Mouse (Mus musculus) neural tube, embryonic 12.5 days (tissue): ENCODE measurements around the gene Fance. TPM values are rescaled to one million over a fixed set of nuclear protein-coding genes. Genes with fewer than 3 reads are reported as not detected.

ENCODE experiments used
- ATAC-seq: fragments of 200-750 bp; cut with Nextera tagmentation; 2 replicates; pipeline ENCODE4 v1.8.0; 2017; ENCODE audit warnings: low read depth, mild to moderate bottlenecking, moderate TSS enrichment, moderate library complexity; ENCODE audit not compliant: low FRiP score
- H3K27ac ChIP-seq: fragments of 300-500 bp; sonication (generic); 2 replicates; pipeline ENCODE4 v1.5.1; 2016
- H3K27me3 ChIP-seq: fragments of 300-500 bp; sonication (generic); replicated peaks from 2 replicates; pipeline ENCODE4 v1.6.1; 2016; ENCODE audit warnings: mild to moderate bottlenecking
- H3K36me3 ChIP-seq: fragments of 300-500 bp; sonication (generic); 2 replicates; pipeline ENCODE4 v1.6.1; 2016; ENCODE audit warnings: mild to moderate bottlenecking
- H3K4me1 ChIP-seq: fragments of 300-500 bp; sonication (generic); 2 replicates; pipeline ENCODE4 v1.6.1; 2016
- H3K4me2 ChIP-seq: fragments of 300-500 bp; sonication (generic); replicated peaks from 2 replicates; pipeline ENCODE4 v1.6.1; 2016; ENCODE audit warnings: mild to moderate bottlenecking
- H3K4me3 ChIP-seq: fragments of 300-500 bp; sonication (generic); 2 replicates; pipeline ENCODE4 v1.5.1; 2016
- H3K9ac ChIP-seq: fragments of 300-500 bp; sonication (generic); 2 replicates; pipeline ENCODE4 v1.6.1; 2016; ENCODE audit warnings: mild to moderate bottlenecking
- H3K9me3 ChIP-seq: fragments of 300-500 bp; sonication (generic); 2 replicates; pipeline ENCODE4 v1.6.1; 2016; ENCODE audit warnings: mild to moderate bottlenecking
- WGBS: fragments of 180-500 bp; shearing (Covaris S2); methylation state at CpG from one replicate; pipeline ENCODE4 v1.1.7; 2016; 5-methylcytosine and 5-hydroxymethylcytosine counted together
- polyA plus RNA-seq: library from polyadenylated mRNA; unstranded; fragments of >200 nt; fragmentation: Nextera tagmentation; extraction: Ambion mirVana; gene quantifications from 2 replicates; pipeline ENCODE4 v1.2.1, GENCODE M21; 2016

Fance gene
- polyA plus RNA-seq, 1 experiment from 2014 or later = 31.2 TPM

DNA sequence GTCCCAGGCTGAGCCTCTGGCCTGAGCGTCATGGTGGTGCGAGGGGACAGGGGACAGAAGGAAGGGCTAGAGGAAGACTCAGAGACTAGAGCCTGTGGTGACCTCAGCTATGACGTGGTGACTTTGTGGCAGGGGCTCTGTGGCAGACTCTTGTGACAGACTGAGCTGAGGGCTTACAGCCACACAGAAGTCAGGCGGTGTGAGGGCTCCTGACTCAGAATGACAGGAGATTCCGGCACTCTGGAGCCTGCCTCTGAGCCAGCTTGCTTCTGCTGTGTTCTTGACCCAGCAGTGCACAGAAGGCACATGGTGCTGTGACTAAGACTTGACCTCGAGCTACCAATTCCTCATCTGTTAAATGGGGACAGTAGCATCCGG lies 32.9 kb upstream of the Fance start:
- ATAC-seq = no peak
- Histone ChIP-seq H3K4me1 (peaks cover 21% of the 10 kb centered on the region), H3K9ac (no peak overlapping the region), H3K4me3 (no peak overlapping the region), H3K4me2 (no peak overlapping the region), H3K27me3 (no peaks in the 10 kb centered on the region), H3K9me3 (no peaks in the 10 kb centered on the region), H3K27ac (no peak overlapping the region), H3K36me3 (no peaks in the 10 kb centered on the region)
- WGBS = 79% methylated on average over 7 of the region's 7 CpGs

DNA sequence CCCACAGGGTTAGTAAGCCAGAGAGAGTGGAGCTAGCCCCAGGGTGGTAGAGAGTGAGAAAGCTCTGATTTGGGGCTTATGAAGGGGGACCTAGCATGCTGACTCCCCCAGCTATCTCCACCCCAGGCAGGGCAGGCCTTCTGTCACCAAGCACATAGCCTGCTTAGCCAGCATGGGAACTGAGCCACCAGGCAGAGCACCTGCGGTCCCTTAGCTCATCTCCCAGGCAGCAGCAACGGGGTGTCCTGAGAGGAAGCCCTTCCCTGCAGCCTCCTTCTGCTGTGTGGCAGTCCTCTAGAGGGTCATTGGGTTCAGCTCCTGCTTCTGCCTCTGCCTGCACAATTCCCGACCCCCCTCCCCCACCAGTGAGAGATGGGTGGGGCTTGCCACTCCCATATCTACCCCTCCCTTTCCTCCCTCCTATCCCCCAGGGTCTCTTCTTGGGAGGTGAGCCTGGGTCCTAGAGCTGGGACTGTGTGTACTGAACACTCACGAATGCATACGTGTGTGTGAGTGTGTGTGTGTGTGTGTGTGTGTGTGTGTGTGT lies 32.4 kb upstream of the Fance start:
- Histone ChIP-seq H3K4me2 (no peak overlapping the region), H3K9me3 (no peaks in the 10 kb centered on the region), H3K4me1 (peaks cover 26% of the 10 kb centered on the region), H3K9ac (no peak overlapping the region), H3K4me3 (no peak overlapping the region), H3K27me3 (no peaks in the 10 kb centered on the region), H3K36me3 (no peaks in the 10 kb centered on the region), H3K27ac (no peak overlapping the region)
- peak; percentile 33; the same call in 1 of the 2 replicates for ATAC-seq
- 38% methylated on average over 5 of the region's 5 CpGs for WGBS

DNA sequence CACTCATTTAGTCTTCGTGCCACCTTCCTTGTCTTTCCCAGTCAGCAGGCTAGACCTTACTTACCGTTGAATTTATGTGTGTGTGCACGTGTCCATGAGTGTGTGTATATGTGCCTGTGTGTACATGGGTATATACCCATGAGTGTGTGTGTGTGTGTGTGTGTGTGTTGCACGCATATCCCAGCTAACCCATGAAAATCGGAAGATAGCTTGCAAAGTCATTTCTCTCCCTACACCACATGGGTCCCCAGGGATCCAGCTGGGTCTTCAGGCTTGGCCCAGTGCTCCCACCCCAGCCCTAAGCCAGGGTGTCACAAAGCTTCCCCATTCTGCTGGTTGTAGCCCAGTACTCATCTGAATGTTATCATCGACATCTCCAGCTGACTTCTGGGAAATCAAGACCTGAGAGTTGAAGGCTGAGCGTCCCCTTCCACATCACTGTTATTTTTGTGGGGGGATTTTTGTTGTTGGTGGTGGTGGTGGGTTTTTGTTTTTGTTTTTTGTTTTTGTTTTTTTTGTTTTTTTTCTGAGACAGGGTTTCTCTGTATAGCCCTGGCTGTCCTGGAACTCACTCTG lies 31.4 kb upstream of the Fance start:
- H3K27ac ChIP-seq = no peak overlapping the region
- no peak overlapping the region for H3K4me2 ChIP-seq
- H3K36me3 ChIP-seq = no peaks in the 10 kb centered on the region
- H3K27me3 ChIP-seq = no peaks in the 10 kb centered on the region
- peaks cover 35% of the 10 kb centered on the region for H3K4me1 ChIP-seq
- no peak for ATAC-seq
- H3K9me3 ChIP-seq = no peaks in the 10 kb centered on the region
- no peak overlapping the region for H3K9ac ChIP-seq
- no peak overlapping the region for H3K4me3 ChIP-seq
- 89% methylated on average over 7 of the region's 7 CpGs for WGBS

DNA sequence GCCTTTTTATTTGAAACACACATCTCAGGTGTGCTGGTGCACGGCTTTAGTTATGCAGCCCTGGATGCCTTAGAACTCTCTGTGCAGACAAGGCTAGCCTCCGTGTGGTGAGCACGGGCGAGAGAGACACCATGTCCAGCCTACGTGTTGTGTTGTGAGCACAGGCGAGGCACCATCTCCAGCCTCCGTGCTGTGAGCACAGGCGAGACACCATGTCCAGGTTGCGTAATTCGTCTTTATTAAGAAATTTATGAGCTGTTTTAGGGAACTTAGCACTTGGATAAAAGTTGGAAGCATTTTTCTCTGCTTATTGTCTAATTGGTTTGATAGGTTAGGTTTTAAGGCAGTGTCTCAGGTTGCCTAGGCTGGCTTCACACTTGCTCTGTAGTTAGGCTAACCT lies 30.1 kb upstream of the Fance start:
- Histone ChIP-seq H3K4me3 (no peak overlapping the region), H3K4me1 (peaks cover 45% of the 10 kb centered on the region), H3K9me3 (no peaks in the 10 kb centered on the region), H3K36me3 (no peaks in the 10 kb centered on the region), H3K27ac (no peak overlapping the region), H3K27me3 (no peaks in the 10 kb centered on the region), H3K9ac (no peak overlapping the region), H3K4me2 (no peak overlapping the region)
- no peak for ATAC-seq
- 88% methylated on average over 10 of the region's 10 CpGs for WGBS

DNA sequence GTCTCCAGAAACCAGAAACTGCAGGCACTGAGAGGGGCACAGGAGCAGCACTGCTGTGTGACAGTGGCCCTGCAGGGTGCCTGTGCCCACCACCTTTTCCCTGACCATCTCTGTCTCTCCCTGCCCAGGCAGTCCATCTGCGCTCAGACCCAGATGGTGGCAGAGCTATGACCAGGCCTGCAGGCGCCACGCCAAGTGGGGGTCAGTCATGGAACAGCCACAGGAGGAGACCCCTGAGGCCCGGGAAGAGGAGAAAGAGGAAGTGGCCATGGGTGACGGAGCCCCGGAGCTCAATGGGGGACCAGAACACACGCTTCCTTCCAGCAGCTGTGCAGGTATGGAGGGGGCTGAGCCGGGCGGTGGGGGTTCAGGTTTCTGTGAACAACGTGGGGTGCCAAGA lies 27.2 kb upstream of the Fance start:
- Histone ChIP-seq H3K9ac (no peak overlapping the region), H3K27me3 (no peaks in the 10 kb centered on the region), H3K4me1 (peaks cover 35% of the 10 kb centered on the region), H3K9me3 (no peaks in the 10 kb centered on the region), H3K27ac (no peak overlapping the region), H3K4me3 (no peak overlapping the region), H3K36me3 (no peaks in the 10 kb centered on the region), H3K4me2 (no peak overlapping the region)
- no peak for ATAC-seq
- 81% methylated on average over 10 of the region's 10 CpGs for WGBS

DNA sequence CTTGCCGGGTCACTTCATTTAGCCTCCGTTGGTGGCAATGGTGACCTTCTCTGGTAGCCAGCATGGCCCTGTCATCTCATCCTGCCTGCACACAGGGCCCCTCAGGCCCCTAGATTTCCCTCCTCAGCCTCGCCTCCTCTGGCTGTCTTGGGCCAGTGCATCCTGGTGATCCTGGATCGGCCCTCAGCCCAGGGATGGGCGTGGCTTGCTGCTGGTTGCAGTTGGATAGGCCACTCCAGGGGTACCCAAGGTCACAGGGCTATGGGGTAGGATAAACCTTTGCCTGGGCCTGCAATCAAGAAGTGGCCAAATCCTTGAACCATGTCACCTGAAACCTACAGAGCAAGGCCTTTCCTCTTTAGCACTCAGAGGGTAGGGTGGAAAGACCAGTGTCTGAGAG lies 26.4 kb upstream of the Fance start:
- 41% methylated on average over 5 of the region's 5 CpGs for WGBS
- no peak overlapping the region for H3K9ac ChIP-seq
- H3K27me3 ChIP-seq = no peaks in the 10 kb centered on the region
- ATAC-seq = no peak
- peaks cover 29% of the 10 kb centered on the region for H3K4me1 ChIP-seq
- no peak overlapping the region for H3K4me3 ChIP-seq
- H3K36me3 ChIP-seq = no peaks in the 10 kb centered on the region
- H3K9me3 ChIP-seq = no peaks in the 10 kb centered on the region
- H3K27ac ChIP-seq = no peak overlapping the region
- H3K4me2 ChIP-seq = no peak overlapping the region

DNA sequence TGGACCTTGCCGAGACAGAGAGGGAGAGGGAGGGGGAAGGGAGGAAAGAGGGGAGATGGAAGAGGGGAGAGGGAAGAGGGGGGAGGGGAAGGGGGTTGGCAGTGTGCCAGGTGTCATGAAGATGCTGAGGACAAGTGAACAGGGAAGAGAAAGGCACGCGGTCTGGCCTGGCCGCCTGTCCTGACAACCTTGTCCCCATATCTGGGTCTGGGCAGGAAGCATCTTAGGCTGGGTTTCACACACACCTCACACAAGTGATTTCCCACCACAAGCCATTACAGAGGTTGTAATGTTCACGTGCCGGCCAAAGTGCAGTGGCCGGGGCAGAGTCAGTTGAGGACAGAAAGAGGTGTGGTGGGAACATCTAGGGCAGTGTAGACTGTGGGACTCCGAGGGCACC lies 25.7 kb upstream of the Fance start:
- 65% methylated on average over 8 of the region's 8 CpGs for WGBS
- H3K27ac ChIP-seq = no peak overlapping the region

DNA sequence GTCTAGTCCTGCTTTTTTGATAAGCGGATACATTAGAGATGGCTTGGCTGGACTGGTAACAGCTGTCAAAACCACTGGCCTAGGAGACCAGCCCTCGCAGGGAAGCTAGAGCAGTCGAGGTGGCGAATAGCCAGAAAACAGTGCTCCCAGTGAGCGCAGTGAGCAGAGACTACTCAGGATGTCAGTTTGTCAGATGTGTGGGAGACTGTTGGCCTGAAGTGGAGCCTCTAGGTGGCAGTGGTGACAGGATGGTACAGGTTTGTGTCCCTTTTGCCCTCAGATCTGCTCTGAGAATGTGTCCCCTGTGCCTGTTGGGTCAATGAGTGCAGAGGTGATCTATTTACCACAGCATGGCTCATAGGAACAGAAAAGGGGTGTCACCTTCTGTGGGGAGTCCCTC lies 25.3 kb upstream of the Fance start:
- Histone ChIP-seq H3K9ac (no peak overlapping the region), H3K4me1 (peaks cover 29% of the 10 kb centered on the region), H3K9me3 (no peaks in the 10 kb centered on the region), H3K4me2 (no peak overlapping the region), H3K4me3 (no peak overlapping the region), H3K27ac (no peak overlapping the region), H3K36me3 (no peaks in the 10 kb centered on the region; the same call in 1 of the 2 replicates), H3K27me3 (no peaks in the 10 kb centered on the region)
- no peak for ATAC-seq
- WGBS = 72% methylated on average over 5 of the region's 5 CpGs

More for the DNA sequence above, 25.7 kb upstream of the Fance start:
- Histone ChIP-seq H3K4me2 (no peak overlapping the region), H3K4me3 (no peak overlapping the region), H3K9ac (no peak overlapping the region), H3K36me3 (no peaks in the 10 kb centered on the region; the same call in 1 of the 2 replicates), H3K4me1 (peaks cover 29% of the 10 kb centered on the region), H3K9me3 (no peaks in the 10 kb centered on the region), H3K27me3 (no peaks in the 10 kb centered on the region)
- no peak for ATAC-seq

DNA sequence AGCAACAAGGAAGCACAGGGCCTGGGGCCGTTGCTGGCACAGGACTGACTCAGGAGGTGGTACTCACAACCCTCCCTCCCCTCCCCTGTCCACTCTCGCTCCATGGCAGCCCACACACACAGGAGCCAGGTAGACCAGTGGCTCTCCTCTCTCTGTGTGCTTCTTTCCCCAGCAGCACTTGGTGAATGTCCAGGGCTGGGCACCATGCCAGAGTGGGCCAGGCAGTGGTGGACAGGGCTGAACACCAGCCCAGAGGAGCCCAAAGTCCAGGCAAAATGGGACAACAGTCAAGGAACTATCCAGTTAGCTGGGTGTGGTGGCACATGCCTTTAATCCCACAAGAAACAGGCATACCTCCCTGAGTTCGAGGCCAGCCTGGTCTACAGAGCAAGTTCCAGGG lies 23.1 kb upstream of the Fance start:
- peaks cover 32% of the 10 kb centered on the region for H3K4me1 ChIP-seq
- WGBS = 88% methylated on average over 3 of the region's 3 CpGs
- no peak overlapping the region for H3K4me3 ChIP-seq
- H3K9me3 ChIP-seq = no peaks in the 10 kb centered on the region
- H3K27me3 ChIP-seq = no peaks in the 10 kb centered on the region
- H3K4me2 ChIP-seq = no peak overlapping the region
- H3K9ac ChIP-seq = no peak overlapping the region
- H3K27ac ChIP-seq = no peak overlapping the region
- ATAC-seq = no peak
- H3K36me3 ChIP-seq = no peaks in the 10 kb centered on the region; the same call in 1 of the 2 replicates

DNA sequence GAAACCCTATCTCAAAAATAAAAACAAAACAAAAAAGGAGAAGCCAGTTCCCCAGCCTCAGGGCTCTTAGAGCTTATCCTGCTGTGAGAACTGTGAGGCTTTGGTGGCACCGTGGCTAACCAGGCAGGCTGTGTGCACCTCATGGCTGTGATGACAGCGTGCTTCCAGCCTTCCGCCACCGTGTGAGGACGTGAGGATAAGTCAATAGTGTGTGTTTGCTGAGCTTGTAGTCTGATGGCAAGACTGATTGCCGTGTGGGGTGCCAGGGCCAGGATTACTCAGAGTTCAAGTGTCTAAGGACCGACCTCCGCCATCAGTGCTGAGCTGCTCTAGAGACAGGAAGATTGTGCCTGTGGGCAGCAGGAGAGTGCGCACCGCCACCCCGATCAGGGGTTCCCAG lies 22.6 kb upstream of the Fance start:
- WGBS = 86% methylated on average over 11 of the region's 11 CpGs
- H3K4me3 ChIP-seq = no peak overlapping the region

DNA sequence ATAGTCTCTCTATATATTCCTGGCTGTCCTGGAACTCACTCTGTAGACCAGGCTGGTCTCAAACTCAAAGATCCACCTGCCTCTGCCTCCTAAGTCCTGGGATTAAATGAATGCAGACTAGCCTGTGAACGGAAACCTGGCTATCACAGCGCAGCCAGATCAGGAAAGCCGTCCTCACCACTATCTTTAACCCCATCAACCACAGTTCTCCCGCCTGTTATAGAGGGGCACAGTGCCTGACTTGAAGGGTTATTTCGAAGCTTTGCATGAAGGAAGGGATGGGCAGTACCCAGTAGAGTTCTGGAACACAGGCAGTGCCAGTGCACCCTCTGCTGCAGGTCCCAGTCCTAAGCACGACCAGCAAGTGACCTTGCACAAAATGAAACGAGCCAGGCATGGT lies 22.0 kb upstream of the Fance start:
- no peak overlapping the region for H3K9ac ChIP-seq
- WGBS = 92% methylated on average over 7 of the region's 7 CpGs
- H3K27ac ChIP-seq = no peak overlapping the region
- H3K4me2 ChIP-seq = no peak overlapping the region
- H3K27me3 ChIP-seq = no peaks in the 10 kb centered on the region
- H3K36me3 ChIP-seq = no peaks in the 10 kb centered on the region; the same call in 1 of the 2 replicates
- H3K9me3 ChIP-seq = no peaks in the 10 kb centered on the region
- no peak for ATAC-seq
- peaks cover 21% of the 10 kb centered on the region for H3K4me1 ChIP-seq
- no peak overlapping the region for H3K4me3 ChIP-seq

More for the DNA sequence above, 22.6 kb upstream of the Fance start:
- no peak for ATAC-seq
- Histone ChIP-seq H3K27ac (no peak overlapping the region), H3K9ac (no peak overlapping the region), H3K4me1 (peaks cover 28% of the 10 kb centered on the region), H3K36me3 (no peaks in the 10 kb centered on the region; the same call in 1 of the 2 replicates), H3K4me2 (no peak overlapping the region), H3K9me3 (no peaks in the 10 kb centered on the region), H3K27me3 (no peaks in the 10 kb centered on the region)

DNA sequence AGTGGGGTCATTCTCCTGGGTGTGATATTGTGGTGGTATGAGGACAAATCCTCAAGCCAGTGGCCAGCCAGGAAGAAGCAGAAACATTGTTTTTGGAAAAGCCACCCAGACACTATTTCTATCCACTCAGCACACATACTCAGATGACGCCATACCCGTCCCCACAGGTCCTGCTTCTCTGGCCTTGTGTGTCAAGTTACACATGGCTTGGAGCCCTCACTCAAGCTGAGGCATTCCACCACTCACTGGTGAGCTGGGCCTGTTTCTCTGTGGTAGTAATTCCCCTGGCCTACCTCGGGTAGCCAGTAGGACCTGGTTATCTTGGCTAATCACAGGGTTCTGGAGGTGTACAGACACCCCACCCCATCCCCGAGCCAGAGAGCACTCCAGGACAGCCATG lies 19.6 kb upstream of the Fance start:
- WGBS = 86% methylated on average over 4 of the region's 4 CpGs
- no peaks in the 10 kb centered on the region for H3K9me3 ChIP-seq
- no peak for ATAC-seq

More for the DNA sequence above, 19.6 kb upstream of the Fance start:
- H3K36me3 ChIP-seq = peaks cover 3% of the 10 kb centered on the region
- no peak overlapping the region for H3K9ac ChIP-seq
- no peak overlapping the region for H3K4me2 ChIP-seq
- no peaks in the 10 kb centered on the region for H3K27me3 ChIP-seq
- H3K4me3 ChIP-seq = no peak overlapping the region
- H3K4me1 ChIP-seq = peaks cover 7% of the 10 kb centered on the region
- H3K27ac ChIP-seq = no peak overlapping the region
